Mouse (Mus musculus): Measurements from ENCODE around the gene Nnat.

Nnat gene

DNA sequence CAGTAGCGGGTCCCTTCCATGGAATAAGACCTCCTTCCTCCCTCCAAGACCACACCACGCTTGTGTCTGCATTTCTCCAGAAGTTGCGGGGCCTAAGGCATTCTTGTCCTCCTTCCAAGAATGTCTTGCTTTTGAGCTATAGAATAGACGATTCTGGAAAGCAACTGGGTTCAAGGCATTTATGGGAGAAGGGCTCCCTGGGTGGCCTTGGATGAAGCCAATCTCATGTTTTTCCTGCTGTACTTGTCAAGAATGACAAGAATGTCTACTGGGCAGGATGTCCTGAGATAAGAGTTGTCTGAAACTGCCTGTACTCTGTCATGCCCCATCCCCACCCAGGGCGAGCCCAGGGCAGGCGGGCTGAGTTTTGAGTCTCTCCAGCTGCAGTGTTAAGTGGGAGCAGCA, 41.6 kb downstream of the Nnat start:
- DNase-seq (ENCODE audit: low read depth, low spot score) = no peak

DNA sequence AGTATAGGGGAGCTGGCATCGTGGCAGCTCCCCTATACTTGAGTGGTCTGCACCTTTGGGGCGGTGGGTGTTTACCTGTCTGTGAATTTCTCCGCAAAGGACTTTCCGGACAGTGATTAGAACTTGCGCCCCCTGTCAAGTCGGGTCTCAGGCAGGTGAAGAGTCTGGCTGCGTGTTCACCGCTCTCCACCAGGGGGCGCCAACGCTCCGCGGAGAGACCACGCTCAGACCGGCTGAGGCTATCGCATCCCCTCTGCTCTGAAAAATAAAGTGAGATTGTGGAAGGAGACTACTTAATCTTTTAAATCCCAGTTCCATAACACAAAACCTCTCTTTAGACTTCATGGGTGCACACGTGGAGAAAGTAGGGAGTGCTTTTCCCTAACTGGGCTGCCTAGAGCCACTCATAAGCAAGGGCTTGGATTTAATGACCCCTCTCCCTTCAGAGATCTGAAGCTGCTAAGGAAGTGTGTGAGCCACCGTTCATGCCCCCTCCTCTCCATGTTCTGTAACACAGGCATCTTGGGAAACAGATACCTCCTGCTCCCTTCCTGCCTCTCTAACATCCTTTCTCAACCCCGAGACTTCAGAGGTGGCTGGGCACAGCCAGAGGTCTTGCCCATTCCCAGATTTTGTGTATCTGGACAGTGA, 45.3 kb downstream of the Nnat start:
- peak; percentile 82 for DNase-seq (ENCODE audit: low read depth, low spot score)

DNA sequence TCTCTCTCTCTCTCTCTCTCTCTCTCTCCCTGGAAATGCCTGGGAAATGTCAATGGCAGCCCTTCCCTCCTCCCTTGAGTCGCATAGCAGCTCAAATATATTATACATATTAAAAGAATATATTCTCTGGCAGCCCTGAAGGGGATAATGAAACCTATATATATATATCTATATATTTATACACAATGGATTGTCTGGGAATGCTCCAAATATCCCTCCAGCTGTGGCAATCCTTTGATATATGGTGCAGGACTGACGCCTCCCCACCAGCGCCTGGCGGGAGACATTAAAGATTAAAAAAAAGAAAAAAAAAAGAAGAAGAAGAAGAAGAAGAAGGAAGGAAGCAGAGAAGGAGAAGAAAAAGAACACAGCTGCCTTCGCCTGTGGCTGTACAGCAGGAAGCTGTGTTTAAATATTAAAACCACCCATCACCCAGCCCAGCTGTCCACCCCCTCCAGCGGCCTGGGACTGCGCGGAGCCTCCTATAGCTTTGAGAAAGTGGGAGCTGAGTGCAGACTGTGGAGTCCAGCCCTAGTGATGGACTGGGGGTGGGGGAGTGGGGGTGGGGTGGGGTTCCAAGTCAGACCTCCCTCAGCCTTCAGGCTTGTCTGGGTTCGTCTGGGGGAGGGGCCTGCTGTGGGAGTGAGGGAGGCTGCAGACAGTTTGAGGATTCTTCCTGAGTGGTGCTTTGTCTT, 47.8 kb downstream of the Nnat start:
- no peak for DNase-seq (ENCODE audit: low read depth, low spot score)

DNA sequence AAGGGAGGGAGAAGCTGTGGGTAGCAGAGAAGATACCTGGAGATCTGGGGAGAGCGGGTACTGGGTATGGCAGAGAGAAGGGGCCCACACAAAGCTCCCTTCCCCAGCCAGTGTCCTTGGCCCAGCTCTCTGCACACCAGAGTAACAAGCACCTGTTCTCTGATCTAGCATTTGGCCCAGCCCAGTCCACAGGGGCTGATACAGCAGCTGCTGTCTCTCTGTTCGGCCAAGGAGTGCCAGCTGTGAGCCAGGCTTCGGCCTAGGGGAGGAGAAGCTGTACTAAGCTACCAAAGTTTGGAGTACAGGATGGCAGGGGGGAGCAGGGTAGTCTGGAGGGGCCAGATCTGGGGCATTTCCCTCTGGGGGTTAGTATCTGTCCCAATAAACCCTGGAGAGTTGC, 51.9 kb downstream of the Nnat start:
- DNase-seq (ENCODE audit: low read depth, low spot score) = no peak
